Mouse (Mus musculus) lung, postnatal 4 days (tissue): ENCODE data around the gene Plxnc1.

ENCODE experiments used
- DNase-seq, 2 experiments: peaks; one replicate each; pipeline ENCODE4 v3.0.0; 2021

Gene Plxnc1

DNA sequence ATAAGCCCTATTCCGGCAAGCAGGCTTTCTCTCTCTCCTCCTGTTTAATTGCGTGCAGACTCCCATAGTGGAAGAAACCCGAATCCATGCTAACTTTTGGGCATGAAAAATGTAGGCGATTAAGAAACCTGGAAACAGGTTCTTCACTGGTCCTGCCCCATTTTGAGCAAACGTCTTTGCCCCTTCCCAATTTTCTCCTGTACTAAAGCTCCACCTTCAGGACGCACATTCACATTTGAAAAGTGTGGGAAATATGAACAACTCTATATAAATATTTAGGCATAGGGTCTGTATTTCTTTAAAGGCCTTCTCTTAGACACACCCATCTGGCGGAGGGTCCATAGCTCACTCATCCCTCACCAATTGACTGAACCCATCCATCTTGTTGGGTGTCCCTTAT, 2.8 kb upstream of the Plxnc1 start:
- DNase-seq, result no peak

GRCm38 (mm10) chr10:94945206-94945711, 624 bp upstream of the Plxnc1 start:
- peak; percentile 41 to 53 for DNase-seq

DNA sequence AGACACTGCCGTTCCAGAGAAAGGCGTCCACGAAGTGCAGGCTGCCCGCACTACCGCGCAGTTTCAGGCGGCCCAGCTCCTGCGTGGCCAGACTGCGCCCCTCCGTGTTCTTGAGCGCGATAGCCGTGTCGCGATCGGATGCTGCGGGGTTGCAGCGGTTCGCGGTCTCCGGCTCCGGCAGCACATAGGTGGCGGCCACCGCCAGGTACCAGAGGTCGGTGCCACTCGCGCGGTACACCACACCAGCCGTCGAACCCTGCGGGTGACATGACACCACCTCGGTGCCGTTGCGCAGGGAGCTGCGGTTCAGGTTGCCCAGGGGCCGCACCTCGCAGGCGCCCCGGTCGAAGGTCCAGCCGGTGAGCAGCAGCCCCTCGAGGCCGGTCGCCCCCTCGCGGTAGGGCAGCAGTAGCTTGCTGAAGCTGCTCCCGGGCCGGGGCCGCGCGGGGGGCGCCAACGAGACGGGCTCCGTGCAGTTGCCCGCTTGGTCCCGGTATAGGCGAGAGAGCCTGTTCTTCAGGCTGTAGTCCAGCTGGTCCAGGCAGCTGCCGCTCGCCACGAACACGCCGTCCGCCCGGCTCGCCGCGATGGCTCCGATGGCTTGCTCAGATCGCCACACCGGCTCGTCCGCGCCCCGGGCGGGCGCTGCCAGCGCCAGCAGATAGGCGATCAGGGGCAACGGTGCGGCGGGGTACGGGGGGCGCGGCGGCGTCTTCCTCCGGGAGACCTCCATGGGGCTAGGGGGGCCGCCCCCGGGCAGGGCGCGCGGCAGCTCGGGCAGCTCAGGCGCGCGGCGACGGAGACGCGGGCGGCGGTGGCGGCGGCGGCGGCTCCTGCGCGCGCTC, 567 bp downstream of the Plxnc1 start:
- DNase-seq, result peak; percentile 82

GRCm38 (mm10) chr10:94943401-94943845, 1.2 kb downstream of the Plxnc1 start:
- peak; percentile 66 to 81 for DNase-seq

DNA sequence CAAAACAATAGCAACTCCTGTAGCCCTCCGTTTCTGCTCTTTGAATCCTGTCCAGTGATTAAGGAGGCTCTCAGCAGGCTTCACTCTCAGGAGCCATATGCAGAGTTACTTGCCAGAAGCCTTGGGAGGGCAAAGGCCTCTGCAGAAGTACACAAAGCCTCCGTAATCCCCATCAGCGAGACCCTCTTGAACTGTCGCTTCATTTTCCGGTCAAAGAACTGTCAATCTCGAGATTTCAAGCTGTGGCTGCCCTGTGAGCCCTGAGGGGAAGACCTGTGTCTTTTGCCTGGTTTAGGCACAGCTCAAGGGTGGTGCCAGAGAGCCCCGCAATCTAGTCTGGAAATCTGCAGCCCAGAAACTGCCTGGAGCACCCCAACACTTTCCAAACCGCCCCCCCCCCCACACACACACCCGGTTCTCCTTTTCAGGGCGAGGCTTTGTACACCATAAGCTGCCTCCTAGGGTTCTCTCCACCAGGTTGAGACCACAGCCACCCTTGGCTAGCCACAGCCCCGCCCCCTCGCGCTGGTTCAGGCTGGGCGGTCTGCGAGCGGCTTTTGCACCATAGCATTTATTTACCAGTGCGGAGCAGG, 2.1 kb downstream of the Plxnc1 start:
- peak; percentile 74 to 77 for DNase-seq

- no peak for DNase-seq
Observed at GRCm38 (mm10) chr10:94941551-94941950, 3.1 kb downstream of the Plxnc1 start.

DNA sequence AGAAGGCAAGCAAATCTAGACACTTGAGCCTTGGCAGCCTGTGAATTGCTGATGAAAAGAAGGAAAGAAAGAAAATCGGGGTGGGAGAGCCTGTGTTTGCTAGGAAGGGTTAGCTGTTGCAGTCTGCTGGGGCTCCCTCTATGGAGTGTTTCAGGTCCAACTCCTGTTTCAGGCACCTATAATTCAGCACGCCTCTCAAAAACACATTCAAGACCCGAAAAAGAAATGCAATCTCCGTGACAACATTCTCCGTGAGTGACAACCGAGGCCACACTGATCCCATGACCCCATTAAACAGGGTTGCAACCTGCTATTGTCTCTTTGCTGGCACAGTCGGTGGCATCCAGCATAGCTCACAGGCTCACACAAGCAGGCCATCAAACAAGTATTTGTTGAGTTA, 3.8 kb downstream of the Plxnc1 start:
- DNase-seq, result no peak

DNA sequence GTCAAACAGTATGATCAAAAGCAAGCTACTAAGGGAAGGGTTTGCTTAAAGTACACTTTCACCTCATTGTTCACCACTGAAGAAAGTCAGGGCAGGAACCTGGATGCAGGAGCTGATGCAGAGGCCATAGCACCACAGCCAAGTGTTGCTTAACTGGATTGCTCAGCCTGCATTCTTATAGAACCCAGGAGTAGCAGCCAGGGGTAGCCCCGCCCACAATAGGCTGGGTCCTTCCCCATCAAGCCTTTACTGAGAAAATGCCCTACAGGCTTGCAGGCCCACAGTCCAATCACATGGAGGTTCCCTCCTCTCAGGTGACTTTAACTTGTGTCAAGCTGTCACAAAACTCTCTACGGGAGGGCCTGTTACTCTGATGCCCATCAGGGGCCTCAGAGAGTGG, 4.6 kb downstream of the Plxnc1 start:
- DNase-seq, result peak; percentile 18 to 41

GRCm38 (mm10) chr10:94938899-94939298, 5.7 kb downstream of the Plxnc1 start:
- DNase-seq, result no peak

DNA sequence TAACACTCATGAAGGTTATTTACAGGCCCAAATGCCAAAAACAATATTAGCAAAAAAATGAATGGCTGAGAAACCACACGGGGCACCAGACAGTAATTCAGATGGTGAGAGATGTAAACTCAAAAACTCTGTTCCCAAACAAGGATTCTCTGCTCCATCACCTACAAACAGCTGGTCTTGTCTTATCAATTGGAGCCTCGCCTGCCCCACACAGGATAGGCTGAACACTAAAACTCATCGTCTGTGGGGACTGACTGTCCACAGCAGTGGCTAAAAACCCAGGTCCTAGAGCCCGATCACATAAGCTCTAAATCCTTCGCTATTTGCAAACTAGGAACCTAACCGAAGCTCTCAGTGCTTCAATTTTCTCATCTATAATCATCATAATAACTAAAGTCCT, 6.3 kb downstream of the Plxnc1 start:
- no peak for DNase-seq

- DNase-seq, result no peak
Observed at GRCm38 (mm10) chr10:94935270-94935669, 9.4 kb downstream of the Plxnc1 start.

GRCm38 (mm10) chr10:94934151-94934614, 10.5 kb downstream of the Plxnc1 start:
- DNase-seq, result no peak

DNA sequence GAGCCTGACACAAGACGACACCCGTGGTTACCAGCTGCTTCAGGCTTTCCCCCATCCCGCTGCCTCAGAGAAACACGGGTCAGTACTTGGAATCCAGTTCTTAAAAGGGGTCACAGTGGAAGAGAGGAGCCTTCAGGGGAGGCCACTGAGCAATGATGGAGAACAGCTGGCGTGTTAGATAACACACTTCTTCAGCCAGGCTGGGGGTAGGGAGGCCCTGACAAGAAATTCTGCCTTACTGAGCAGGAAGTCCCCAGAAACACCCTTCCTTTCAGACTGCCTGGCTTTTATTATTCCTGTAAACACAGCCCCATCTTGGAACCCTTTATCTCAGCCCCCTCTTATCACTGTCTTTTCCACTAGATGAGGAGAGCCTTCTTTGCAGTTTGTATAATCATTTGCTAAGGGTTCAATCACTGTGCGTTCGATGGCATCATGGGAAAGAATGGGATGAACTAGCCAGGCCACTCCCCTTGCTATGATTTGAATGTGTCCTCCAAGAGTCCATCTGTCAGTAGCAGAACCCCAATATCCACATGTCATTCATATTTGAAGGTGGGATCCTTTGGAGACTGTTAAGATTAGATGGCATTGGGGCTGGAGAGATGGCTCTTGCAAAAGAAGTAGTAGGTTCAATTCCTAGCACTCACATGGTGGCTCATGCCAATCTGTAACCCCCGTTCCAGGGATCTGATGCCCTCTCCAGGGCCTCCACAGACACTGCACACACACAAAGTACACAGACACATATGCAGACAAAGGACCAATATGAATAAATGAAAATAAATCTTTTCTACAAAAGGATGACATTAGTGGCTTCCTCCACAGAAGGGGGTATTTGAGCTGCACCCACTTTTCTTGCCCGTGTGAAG, 12.4 kb downstream of the Plxnc1 start:
- peak; percentile 64 to 87 for DNase-seq

DNA sequence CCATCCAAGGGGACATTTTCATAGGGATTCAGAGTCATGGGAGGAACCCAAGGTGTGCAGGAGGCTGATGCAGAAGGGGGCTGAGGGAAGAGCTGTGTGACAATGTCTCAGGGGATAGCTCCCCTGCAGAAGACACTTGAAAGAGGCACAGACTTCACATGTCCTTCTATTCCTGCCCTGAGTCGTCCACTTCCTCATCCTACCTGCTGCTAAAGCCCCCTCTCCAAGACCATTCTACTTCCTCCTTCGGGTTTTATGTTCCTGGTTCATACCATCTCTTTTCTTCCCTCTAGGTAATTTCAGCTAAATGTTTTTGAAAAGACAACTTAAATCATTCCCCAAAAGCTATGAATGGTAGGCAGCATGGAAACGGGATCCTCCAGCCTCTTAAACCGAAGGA, 16.5 kb downstream of the Plxnc1 start:
- no peak for DNase-seq

DNA sequence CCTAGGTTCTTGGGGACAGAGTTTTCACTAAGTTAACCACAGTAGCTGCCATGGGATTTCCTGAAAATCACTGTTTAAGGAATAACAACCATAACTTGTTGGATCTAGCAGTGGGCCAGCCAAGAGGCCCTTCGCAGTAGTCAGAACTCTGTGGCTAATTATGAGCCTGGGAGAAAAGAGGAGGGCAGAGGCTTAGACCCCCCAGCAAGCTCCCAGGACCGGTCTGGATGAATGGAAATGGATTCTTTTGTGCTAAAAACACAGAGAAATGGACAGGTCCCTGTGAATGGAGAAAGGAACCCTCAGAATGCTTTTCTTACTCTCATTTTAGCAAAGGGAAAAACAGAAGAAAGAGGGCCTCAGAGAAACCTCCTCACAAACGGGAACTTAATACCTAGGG, 18.3 kb downstream of the Plxnc1 start:
- DNase-seq, result no peak

DNA sequence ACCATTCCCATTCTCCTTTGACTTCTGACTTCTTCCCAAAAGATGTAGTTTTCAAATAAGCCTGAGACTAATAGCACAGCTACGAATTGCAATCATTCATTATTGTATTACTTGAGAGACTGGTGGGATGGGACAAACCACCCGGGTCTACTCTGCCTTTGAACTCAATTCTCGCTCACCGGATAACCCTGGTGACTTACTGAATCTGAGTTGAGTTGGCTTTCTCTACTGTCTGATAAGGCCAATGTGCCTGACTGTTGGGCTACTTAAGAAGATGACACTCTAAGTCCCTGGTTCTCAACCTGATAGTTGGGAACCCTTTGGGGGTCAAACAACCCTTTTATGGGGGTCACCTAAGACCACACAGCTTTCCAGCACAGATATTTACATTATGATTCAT, 19.8 kb downstream of the Plxnc1 start:
- DNase-seq, result no peak

GRCm38 (mm10) chr10:94924450-94924849, 20.2 kb downstream of the Plxnc1 start:
- no peak for DNase-seq

DNA sequence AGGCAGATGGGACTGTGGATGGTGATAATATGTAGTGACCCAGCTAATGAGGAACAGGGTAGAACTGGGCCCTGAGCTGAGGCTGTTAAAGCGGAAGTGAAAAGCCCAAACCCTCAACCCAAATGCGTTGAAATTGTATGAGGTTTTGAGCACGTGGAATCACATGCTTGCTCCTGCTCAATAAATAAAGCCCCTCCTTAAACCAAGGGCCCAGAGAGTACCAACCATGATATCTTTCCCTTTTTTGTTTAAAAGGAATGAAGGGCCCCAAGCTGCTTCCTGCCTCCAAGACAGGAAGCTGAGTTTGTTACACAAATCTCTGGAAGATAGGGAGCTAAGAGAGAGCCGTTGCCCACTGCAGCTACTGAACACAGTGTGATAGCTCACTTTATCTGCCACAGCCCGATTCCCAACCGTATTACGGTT, 21.3 kb downstream of the Plxnc1 start:
- DNase-seq, result peak in 1 of 2 experiments; percentile 27

GRCm38 (mm10) chr10:94922848-94923247, 21.8 kb downstream of the Plxnc1 start:
- no peak for DNase-seq

- no peak for DNase-seq
Observed at GRCm38 (mm10) chr10:94921751-94922150, 22.9 kb downstream of the Plxnc1 start.

- no peak for DNase-seq
Observed at GRCm38 (mm10) chr10:94920526-94920925, 24.1 kb downstream of the Plxnc1 start.

GRCm38 (mm10) chr10:94919960-94920359, 24.7 kb downstream of the Plxnc1 start:
- DNase-seq, result no peak

- peak; percentile 49 to 68 for DNase-seq
Observed at GRCm38 (mm10) chr10:94919552-94919951, 25.1 kb downstream of the Plxnc1 start.
